Mouse (Mus musculus) cortical plate, adult 2 months (tissue): ENCODE data around the gene Clic1.

Experiments
- CTCF ChIP-seq: fragments of 200-500 bp; IDR thresholded peaks from 2 replicates; pipeline ENCODE4 v1.5.1; 2011; ENCODE audit warnings: mild to moderate bottlenecking, control low read depth, low read length; ENCODE audit not compliant: insufficient read depth; ENCODE audit errors: extremely low read depth
- POLR2A ChIP-seq: fragments of 200-500 bp; IDR thresholded peaks from 2 replicates; pipeline ENCODE4 v1.6.1; 2011; ENCODE audit warnings: mild to moderate bottlenecking, low read length, control low read depth; ENCODE audit not compliant: insufficient read depth; ENCODE audit errors: extremely low read depth

DNA sequence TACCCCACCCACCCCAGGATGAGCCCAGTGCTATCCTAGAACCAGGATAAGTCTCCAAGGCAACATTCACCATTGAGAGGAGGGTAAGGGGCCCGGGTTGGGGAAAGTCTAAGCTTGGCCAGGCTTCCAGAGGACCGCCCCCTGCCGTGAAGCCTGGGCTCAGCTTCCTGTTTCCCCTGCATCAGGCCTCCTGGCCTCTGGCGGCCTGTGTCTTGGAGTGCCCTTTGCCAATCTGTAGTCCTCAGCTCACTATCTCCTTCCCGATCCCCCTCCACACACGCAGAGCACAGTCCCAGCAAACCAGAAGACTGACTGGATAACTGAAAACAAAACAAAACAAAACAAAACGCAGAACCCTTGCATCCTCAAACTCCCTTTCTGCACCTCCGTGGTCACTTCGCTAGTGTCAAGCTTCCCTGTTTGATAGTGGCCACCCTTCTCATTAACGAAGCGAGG is at the start of gene Clic1:
- no peak for TF ChIP-seq POLR2A
- no peak for TF ChIP-seq CTCF
